Mouse (Mus musculus): ENCODE results near the gene Lrfn4.

GRCm38 (mm10) chr19:4613464-4614304 lies 1.8 kb downstream of the Lrfn4 start:
- TF ChIP-seq GATA1 (IDR thresholded peaks at IDR 0.05; ENCODE audit: borderline replicate concordance, low read length) (no peak), FLI1 (IDR thresholded peaks at IDR 0.05; ENCODE audit: low read length) (no peak)
